Mouse (Mus musculus) macrophage (primary cell): ENCODE data around the gene Adtrp. TPM values are rescaled to one million over a fixed set of nuclear protein-coding genes. Genes with fewer than 3 reads are reported as not detected.

Source experiments
- H3K27ac ChIP-seq: fragments of 350-480 bp; formaldehyde crosslinking; 2 replicates; pipeline ENCODE4 v1.9.0; 2021
- H3K36me3 ChIP-seq: fragments of 350-480 bp; formaldehyde crosslinking; 2 replicates; pipeline ENCODE4 v1.9.0; 2021; ENCODE audit errors: inconsistent target
- H3K4me3 ChIP-seq: fragments of 350-480 bp; formaldehyde crosslinking; 2 replicates; pipeline ENCODE4 v1.9.0; 2021; ENCODE audit errors: inconsistent target
- H3K79me2 ChIP-seq: fragments of 350-480 bp; formaldehyde crosslinking; 2 replicates; pipeline ENCODE4 v1.9.0; 2021; ENCODE audit errors: inconsistent target
- WGBS: methylation state at CpG from one replicate; pipeline ENCODE4 v1.1.7; 2026; ENCODE audit warnings: inconsistent platforms; ENCODE audit not compliant: missing documents; 5-methylcytosine and 5-hydroxymethylcytosine counted together
- polyA plus RNA-seq: library from polyadenylated mRNA; stranded (reverse); fragments of 250-400 nt; gene quantifications from 3 replicates; pipeline ENCODE4 v1.2.4, GENCODE M21; 2018; ENCODE audit warnings: inconsistent platforms

Adtrp gene
- polyA plus RNA-seq, 1 experiment from 2014 or later: 0.57 TPM

- Histone ChIP-seq H3K36me3 (no peaks in the 10 kb centered on the region), H3K4me3 (no peak overlapping the region), H3K27ac (peak overlapping the region; percentile 61), H3K79me2 (no peaks in the 10 kb centered on the region)
- WGBS: 6% methylated on average over 4 of the region's 4 CpGs
Observed at GRCm38 (mm10) chr13:41819484-41819883, 28.0 kb downstream of the Adtrp start.

GRCm38 (mm10) chr13:41817583-41817982, 29.9 kb downstream of the Adtrp start:
- no peak overlapping the region for H3K4me3 ChIP-seq
- WGBS: 98% methylated on average over 4 of the region's 4 CpGs
- no peaks in the 10 kb centered on the region for H3K36me3 ChIP-seq
- H3K79me2 ChIP-seq: no peaks in the 10 kb centered on the region
- no peak overlapping the region for H3K27ac ChIP-seq

GRCm38 (mm10) chr13:41816643-41817042, 30.8 kb downstream of the Adtrp start:
- H3K4me3 ChIP-seq: no peak overlapping the region
- 96% methylated on average over 4 of the region's 4 CpGs for WGBS
- H3K27ac ChIP-seq: no peak overlapping the region
- H3K36me3 ChIP-seq: no peaks in the 10 kb centered on the region
- no peaks in the 10 kb centered on the region for H3K79me2 ChIP-seq

GRCm38 (mm10) chr13:41810776-41811175, 36.7 kb downstream of the Adtrp start:
- H3K27ac ChIP-seq: no peak overlapping the region
- no peaks in the 10 kb centered on the region for H3K36me3 ChIP-seq
- H3K79me2 ChIP-seq: no peaks in the 10 kb centered on the region
- 96% methylated on average over 7 of the region's 7 CpGs for WGBS
- no peak overlapping the region for H3K4me3 ChIP-seq

- 87% methylated on average over 4 of the region's 4 CpGs for WGBS
- Histone ChIP-seq H3K79me2 (no peaks in the 10 kb centered on the region), H3K27ac (no peak overlapping the region), H3K36me3 (no peaks in the 10 kb centered on the region), H3K4me3 (no peak overlapping the region)
Observed at GRCm38 (mm10) chr13:41807815-41808214, 39.7 kb downstream of the Adtrp start.

- no peak overlapping the region for H3K4me3 ChIP-seq
- H3K79me2 ChIP-seq: no peaks in the 10 kb centered on the region
- 84% methylated on average over 4 of the region's 4 CpGs for WGBS
- H3K27ac ChIP-seq: no peak overlapping the region
- H3K36me3 ChIP-seq: no peaks in the 10 kb centered on the region
Observed at GRCm38 (mm10) chr13:41807300-41807699, 40.2 kb downstream of the Adtrp start.

GRCm38 (mm10) chr13:41805138-41805820, 42.2 kb downstream of the Adtrp start:
- Histone ChIP-seq H3K79me2 (no peaks in the 10 kb centered on the region), H3K36me3 (no peaks in the 10 kb centered on the region)
- WGBS: 77% methylated on average over 7 of the region's 7 CpGs

GRCm38 (mm10) chr13:41803656-41804265, 43.7 kb downstream of the Adtrp start:
- Histone ChIP-seq H3K36me3 (no peaks in the 10 kb centered on the region), H3K27ac (peak overlapping the region; percentile 43), H3K79me2 (no peaks in the 10 kb centered on the region), H3K4me3 (no peak overlapping the region)
- WGBS: 8% methylated on average over 8 of the region's 8 CpGs

More at GRCm38 (mm10) chr13:41805138-41805820, 42.2 kb downstream of the Adtrp start:
- H3K27ac ChIP-seq: peak overlapping the region; percentile 43; the same call in 1 of the 2 replicates
- no peak overlapping the region for H3K4me3 ChIP-seq

- no peak overlapping the region for H3K4me3 ChIP-seq
- no peaks in the 10 kb centered on the region for H3K79me2 ChIP-seq
- H3K36me3 ChIP-seq: no peaks in the 10 kb centered on the region
- WGBS: 28% methylated on average over 8 of the region's 8 CpGs
- no peak overlapping the region for H3K27ac ChIP-seq
Observed at GRCm38 (mm10) chr13:41801177-41801636, 46.3 kb downstream of the Adtrp start.

GRCm38 (mm10) chr13:41792849-41793248, 54.6 kb downstream of the Adtrp start:
- Histone ChIP-seq H3K4me3 (no peak overlapping the region), H3K27ac (no peak overlapping the region), H3K79me2 (no peaks in the 10 kb centered on the region), H3K36me3 (no peaks in the 10 kb centered on the region)
- WGBS: 47% methylated on average over 6 of the region's 6 CpGs

GRCm38 (mm10) chr13:41787863-41788536, 59.5 kb downstream of the Adtrp start:
- no peaks in the 10 kb centered on the region for H3K36me3 ChIP-seq
- WGBS: 0% methylated on average over 2 of the region's 2 CpGs
- H3K27ac ChIP-seq: peak overlapping the region; percentile 8; the same call in 1 of the 2 replicates
- no peak overlapping the region for H3K4me3 ChIP-seq
- no peaks in the 10 kb centered on the region for H3K79me2 ChIP-seq

GRCm38 (mm10) chr13:41786640-41787039, 60.8 kb downstream of the Adtrp start:
- no peaks in the 10 kb centered on the region for H3K79me2 ChIP-seq
- no peaks in the 10 kb centered on the region for H3K36me3 ChIP-seq
- H3K4me3 ChIP-seq: no peak overlapping the region
- no peak overlapping the region for H3K27ac ChIP-seq
- WGBS: 70% methylated on average over 3 of the region's 3 CpGs

- H3K36me3 ChIP-seq: no peaks in the 10 kb centered on the region
- no peak overlapping the region for H3K27ac ChIP-seq
- H3K79me2 ChIP-seq: no peaks in the 10 kb centered on the region
- 63% methylated on average over 7 of the region's 7 CpGs for WGBS
- no peak overlapping the region for H3K4me3 ChIP-seq
Observed at GRCm38 (mm10) chr13:41784889-41785701, 62.4 kb downstream of the Adtrp start.

GRCm38 (mm10) chr13:41780296-41780695, 67.2 kb downstream of the Adtrp start:
- H3K79me2 ChIP-seq: no peaks in the 10 kb centered on the region
- no peaks in the 10 kb centered on the region for H3K36me3 ChIP-seq
- H3K4me3 ChIP-seq: no peak overlapping the region
- WGBS: 90% methylated on average over 4 of the region's 4 CpGs
- H3K27ac ChIP-seq: no peak overlapping the region
